Mouse (Mus musculus) forebrain, embryonic 13.5 days (tissue): ENCODE measurements around the gene Smu1. TPM values are rescaled to one million over a fixed set of nuclear protein-coding genes. Genes with fewer than 3 reads are reported as not detected.

Experiments used
- ATAC-seq: fragments of 200-750 bp; cut with Nextera tagmentation; 2 replicates; pipeline ENCODE4 v1.8.0; 2017
- H3K27ac ChIP-seq: fragments of 300-500 bp; sonication (generic); 2 replicates; pipeline ENCODE4 v1.5.1; 2015; ENCODE audit warnings: inconsistent platforms, mild to moderate bottlenecking, moderate library complexity
- H3K27me3 ChIP-seq: fragments of 300-500 bp; sonication (generic); 2 replicates; pipeline ENCODE4 v1.6.1; 2015; ENCODE audit warnings: mild to moderate bottlenecking, inconsistent platforms
- H3K36me3 ChIP-seq: fragments of 300-500 bp; sonication (generic); 2 replicates; pipeline ENCODE4 v1.6.1; 2015; ENCODE audit warnings: mild to moderate bottlenecking, inconsistent platforms; ENCODE audit not compliant: poor library complexity, severe bottlenecking
- H3K4me1 ChIP-seq: fragments of 300-500 bp; sonication (generic); 2 replicates; pipeline ENCODE4 v1.6.1; 2015; ENCODE audit warnings: inconsistent platforms
- H3K4me2 ChIP-seq: fragments of 300-500 bp; sonication (generic); 2 replicates; pipeline ENCODE4 v1.6.1; 2015; ENCODE audit warnings: inconsistent platforms, mild to moderate bottlenecking, moderate library complexity
- H3K4me3 ChIP-seq: fragments of 300-500 bp; sonication (generic); 2 replicates; pipeline ENCODE4 v1.5.1; 2015; ENCODE audit warnings: mild to moderate bottlenecking, inconsistent platforms
- H3K9ac ChIP-seq: fragments of 300-500 bp; sonication (generic); 2 replicates; pipeline ENCODE4 v1.6.1; 2015; ENCODE audit warnings: mild to moderate bottlenecking, inconsistent platforms
- H3K9me3 ChIP-seq: fragments of 300-500 bp; sonication (generic); replicated peaks from 2 replicates; pipeline ENCODE4 v1.6.1; 2016; ENCODE audit warnings: inconsistent platforms
- WGBS: fragments of 180-500 bp; shearing (Covaris S2); methylation state at CpG from one replicate; pipeline ENCODE4 v1.1.7; 2015; 5-methylcytosine and 5-hydroxymethylcytosine counted together
- polyA plus RNA-seq: library from polyadenylated mRNA; unstranded; fragments of >200 nt; fragmentation: Nextera tagmentation; extraction: Ambion mirVana; gene quantifications from 2 replicates; pipeline ENCODE4 v1.2.1, GENCODE M21; 2015

Gene Smu1
- polyA plus RNA-seq, 1 experiment from 2014 or later: 165 TPM

DNA sequence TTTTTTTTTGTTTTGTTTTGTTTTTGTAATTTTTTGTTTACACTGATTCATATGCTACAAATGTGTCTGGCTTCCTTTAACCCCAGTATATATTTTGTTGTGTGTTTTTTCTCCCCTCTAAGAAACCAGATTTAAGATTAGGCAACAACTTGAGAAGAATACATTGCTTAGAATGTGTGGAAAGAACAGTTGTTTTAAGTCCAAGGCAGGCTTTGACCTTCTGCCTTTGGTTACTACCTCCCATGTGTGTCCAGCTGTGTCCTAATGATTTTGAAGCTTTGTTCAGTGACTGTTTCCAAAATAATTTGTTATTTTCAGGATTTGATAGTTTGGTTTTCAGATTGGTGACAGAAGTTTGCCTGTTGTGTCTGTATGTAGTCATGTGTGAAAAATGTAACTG, 26.5 kb downstream of the Smu1 start:
- Histone ChIP-seq H3K4me3 (no peak overlapping the region), H3K9ac (no peak overlapping the region), H3K9me3 (no peaks in the 10 kb centered on the region), H3K4me2 (no peak overlapping the region), H3K36me3 (peaks cover 88% of the 10 kb centered on the region), H3K27me3 (no peaks in the 10 kb centered on the region), H3K4me1 (peaks cover 10% of the 10 kb centered on the region), H3K27ac (no peak overlapping the region)
- ATAC-seq: no peak

DNA sequence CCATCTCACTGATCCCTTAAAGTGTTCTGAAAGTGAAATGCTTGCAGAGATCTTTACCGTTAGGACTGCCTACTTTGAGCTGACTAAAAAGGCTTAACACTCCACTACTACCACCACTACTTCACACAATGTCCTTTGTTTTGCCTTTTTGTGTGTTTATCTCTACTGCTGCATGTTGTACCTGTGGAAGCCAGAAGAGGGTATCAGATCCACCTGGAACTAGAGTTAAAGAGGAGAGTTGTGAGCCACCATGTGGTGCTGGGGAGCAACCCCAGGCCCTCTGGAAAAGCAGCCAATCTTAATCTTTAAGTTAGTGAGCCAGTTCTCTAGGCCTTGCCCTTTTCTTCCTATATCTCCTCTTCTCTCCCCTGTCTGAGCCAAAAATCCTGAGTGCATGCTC, 30.5 kb downstream of the Smu1 start:
- Histone ChIP-seq H3K4me1 (peaks cover 39% of the 10 kb centered on the region), H3K4me3 (no peak overlapping the region), H3K4me2 (0 out of 2 replicates have a peak overlapping the region, but pooled peaks have one; percentile 4), H3K9me3 (no peaks in the 10 kb centered on the region), H3K9ac (no peak overlapping the region), H3K27ac (no peak overlapping the region), H3K27me3 (no peaks in the 10 kb centered on the region), H3K36me3 (peaks cover 75% of the 10 kb centered on the region)
- ATAC-seq: no peak
- WGBS: 90% methylated on average over 1 of the region's 1 CpGs

DNA sequence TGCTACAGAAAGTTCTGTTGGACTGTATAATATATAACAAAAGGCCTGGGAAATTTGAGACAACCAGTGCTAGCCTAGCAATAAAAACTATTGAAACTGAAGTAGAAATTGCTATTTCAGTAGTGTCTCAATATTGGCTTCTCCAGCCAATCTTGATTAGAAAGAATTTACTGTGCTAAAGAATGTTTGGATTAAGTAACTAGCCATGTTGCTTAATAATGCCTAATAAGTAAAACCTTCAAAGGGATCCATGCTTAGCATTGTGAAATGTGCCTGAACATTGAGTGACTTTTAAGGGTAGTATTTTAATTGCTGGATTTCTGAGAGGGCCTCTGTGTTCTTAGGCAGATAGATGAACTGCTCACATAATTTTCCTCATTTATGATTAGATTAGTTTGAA, 32.2 kb downstream of the Smu1 start:
- Histone ChIP-seq H3K9ac (no peak overlapping the region), H3K9me3 (no peaks in the 10 kb centered on the region), H3K4me1 (peaks cover 49% of the 10 kb centered on the region), H3K36me3 (peaks cover 60% of the 10 kb centered on the region), H3K4me3 (peak overlapping the region; percentile 87; the same call in 1 of the 2 replicates), H3K4me2 (peak overlapping the region; percentile 79), H3K27me3 (no peaks in the 10 kb centered on the region), H3K27ac (no peak overlapping the region)
- no peak for ATAC-seq

DNA sequence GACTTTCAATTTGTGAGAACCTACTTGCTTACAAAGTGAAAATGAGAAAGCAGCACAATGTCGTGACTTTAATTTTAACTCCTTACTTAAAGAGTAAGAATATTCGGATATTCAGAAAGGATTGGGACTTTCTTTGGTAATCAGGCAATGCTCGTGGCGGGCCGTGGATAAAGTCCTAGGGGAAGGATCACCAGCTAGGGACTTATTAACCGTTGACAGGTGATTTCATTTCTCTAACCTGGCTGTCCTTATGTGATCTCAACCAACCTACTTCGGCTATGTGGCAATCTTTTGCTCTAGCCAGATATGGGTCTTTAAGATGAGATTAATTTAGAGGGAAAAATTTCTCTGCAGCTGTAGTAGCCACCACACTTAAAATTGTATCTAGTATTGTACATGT, 32.6 kb downstream of the Smu1 start:
- H3K9me3 ChIP-seq: no peaks in the 10 kb centered on the region
- peaks cover 55% of the 10 kb centered on the region for H3K36me3 ChIP-seq
- H3K4me3 ChIP-seq: peak overlapping the region; percentile 87; the same call in 1 of the 2 replicates
- peak overlapping the region; percentile 98 for H3K9ac ChIP-seq
- peak overlapping the region; percentile 79 for H3K4me2 ChIP-seq
- no peak overlapping the region for H3K27ac ChIP-seq
- H3K4me1 ChIP-seq: peaks cover 49% of the 10 kb centered on the region
- ATAC-seq: no peak
- WGBS: 88% methylated on average over 7 of the region's 7 CpGs
- H3K27me3 ChIP-seq: no peaks in the 10 kb centered on the region

DNA sequence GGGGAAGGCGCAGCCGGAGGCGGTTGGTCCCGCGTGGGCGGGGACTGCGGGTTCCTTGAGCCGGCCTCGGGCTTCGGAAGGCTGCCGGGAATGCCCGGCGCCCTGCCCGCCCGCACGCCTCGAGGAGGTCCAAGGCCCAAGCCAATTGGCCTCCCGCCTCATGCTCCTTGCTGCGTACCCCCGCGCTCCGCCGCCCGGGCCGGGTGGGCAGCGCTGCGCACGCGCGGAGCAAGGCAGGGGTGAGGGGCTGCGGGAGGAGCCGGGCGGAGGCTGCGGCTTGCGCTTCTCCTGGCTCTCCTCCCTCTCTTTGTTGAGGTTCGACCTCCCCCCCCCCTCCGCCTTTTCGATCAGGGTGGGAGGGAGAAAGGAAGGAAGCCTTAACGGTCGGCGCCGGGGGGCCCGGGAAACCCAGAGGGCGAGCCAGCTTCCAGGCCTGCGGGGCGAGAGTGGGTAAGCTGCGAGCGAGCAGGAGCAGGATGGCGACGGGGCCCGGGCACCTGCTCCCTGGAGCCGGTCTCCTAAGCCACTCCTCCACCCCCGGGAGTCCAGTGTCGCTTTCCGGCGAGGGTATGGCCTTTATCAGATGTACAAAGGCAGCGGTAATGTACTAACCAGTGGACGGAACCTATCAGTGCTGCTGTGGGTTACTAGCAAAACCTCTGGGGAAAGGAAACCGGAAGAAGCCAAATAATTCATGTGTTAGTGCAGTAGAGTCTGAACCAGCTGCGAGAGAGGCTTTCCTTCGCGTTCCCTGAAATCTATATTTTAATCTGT, 34.8 kb downstream of the Smu1 start:
- 1% methylated on average over 41 of the region's 62 CpGs for WGBS
- peaks cover 35% of the 10 kb centered on the region for H3K36me3 ChIP-seq
- peaks cover 49% of the 10 kb centered on the region for H3K4me1 ChIP-seq
- no peaks in the 10 kb centered on the region for H3K27me3 ChIP-seq
- peak overlapping the region; percentile 87 for H3K4me3 ChIP-seq
- ATAC-seq: peak; percentile 93
- H3K9ac ChIP-seq: peak overlapping the region; percentile 98
- H3K27ac ChIP-seq: peak overlapping the region; percentile 100
- H3K9me3 ChIP-seq: no peaks in the 10 kb centered on the region
- H3K4me2 ChIP-seq: peak overlapping the region; percentile 79

DNA sequence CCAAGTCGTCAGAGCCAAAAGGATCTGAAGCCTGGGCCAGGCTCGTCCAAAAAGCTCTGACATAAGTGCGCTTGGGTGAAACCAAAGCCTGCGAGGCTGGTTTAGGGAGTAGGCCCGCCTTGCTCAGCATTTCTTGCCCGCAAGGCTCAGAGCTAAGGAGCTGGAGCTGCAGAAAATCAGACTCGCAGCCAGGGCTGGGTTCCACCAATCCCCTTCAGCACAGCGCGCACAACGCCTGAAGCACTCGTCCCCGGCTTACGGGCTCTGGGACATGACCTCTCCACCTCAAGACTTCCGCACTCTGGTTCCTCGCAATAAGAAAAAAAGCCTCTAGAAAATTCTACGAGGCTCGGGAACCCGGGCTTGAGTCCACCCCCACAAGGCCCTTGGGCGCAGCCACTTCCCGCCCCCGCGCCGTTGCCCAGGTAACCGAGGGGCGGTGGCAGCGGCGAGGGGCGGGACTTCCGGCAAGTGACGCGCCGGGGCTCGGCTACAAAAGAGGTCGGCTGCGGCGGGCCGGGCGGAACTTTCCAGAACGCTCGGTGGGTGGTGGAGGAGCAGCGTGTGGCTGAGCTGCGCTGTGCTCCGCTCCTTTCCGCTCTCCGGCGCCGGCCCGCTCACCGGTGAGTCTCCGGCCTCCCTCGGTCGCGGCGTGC, 35.6 kb downstream of the Smu1 start, which contains the start of gene Dnaja1:
Gene Dnaja1 (plus strand): TSS at position 140 of the 656 bp plus-strand sequence.
- Histone ChIP-seq H3K9me3 (no peaks in the 10 kb centered on the region), H3K27me3 (no peaks in the 10 kb centered on the region), H3K9ac (peak within 1 kb of the TSS; percentile 98), H3K4me3 (peak within 1 kb of the TSS; percentile 87), H3K36me3 (peaks cover 30% of the 10 kb centered on the region), H3K4me2 (peak within 1 kb of the TSS; percentile 79), H3K4me1 (peaks cover 45% of the 10 kb centered on the region), H3K27ac (peak within 1 kb of the TSS; percentile 100)
- ATAC-seq: peak; percentile 94
- under 1% methylated on average over 47 of the region's 54 CpGs for WGBS

DNA sequence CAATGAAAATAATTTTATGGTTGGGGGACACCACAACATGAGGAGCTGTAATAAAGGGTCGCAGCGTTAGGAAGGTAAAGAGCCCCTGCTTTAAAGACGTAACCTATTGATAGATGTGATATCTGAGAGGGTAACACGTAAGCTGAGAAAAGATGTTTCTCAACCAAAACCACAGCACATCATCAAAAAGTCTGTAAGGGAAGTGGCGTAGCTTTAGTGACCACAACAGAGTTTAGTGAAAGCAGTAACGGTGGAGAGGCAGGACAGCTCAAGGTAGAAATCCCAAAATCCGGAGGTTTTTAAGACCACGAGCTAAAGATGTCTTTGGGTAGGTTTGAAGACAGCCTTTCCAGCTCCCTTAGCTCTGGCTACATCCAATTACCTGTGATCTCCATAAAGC, 36.8 kb downstream of the Smu1 start:
- Histone ChIP-seq H3K4me3 (0 out of 2 replicates have a peak overlapping the region, but pooled peaks have one; percentile 6), H3K4me1 (peaks cover 36% of the 10 kb centered on the region), H3K27ac (no peak overlapping the region), H3K36me3 (peaks cover 18% of the 10 kb centered on the region), H3K4me2 (no peak overlapping the region), H3K27me3 (no peaks in the 10 kb centered on the region), H3K9ac (0 out of 2 replicates have a peak overlapping the region, but pooled peaks have one; percentile 12), H3K9me3 (no peaks in the 10 kb centered on the region)
- WGBS: 98% methylated on average over 8 of the region's 8 CpGs
- ATAC-seq: no peak

DNA sequence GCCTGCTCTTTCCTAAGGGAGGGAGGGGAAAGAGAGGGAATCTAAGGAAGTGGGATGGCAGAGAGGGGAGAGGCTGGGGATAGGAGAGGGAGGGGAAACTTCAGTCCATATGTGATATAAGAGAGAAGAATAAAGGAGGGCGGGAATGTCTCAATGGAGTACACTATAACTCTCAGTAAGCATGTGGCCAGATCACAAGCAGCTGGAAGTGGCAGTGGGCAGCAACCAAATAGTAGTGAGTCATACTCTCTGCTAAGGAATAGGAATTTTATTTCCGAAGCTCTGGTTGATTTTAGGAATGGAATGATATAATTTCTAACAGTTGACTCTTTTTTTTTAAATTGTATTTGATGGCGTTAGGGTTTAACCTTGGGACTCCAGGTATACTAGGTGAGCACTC, 40.6 kb downstream of the Smu1 start:
- no peaks in the 10 kb centered on the region for H3K27me3 ChIP-seq
- 91% methylated on average over 3 of the region's 3 CpGs for WGBS
- H3K9ac ChIP-seq: no peak overlapping the region
- H3K27ac ChIP-seq: no peak overlapping the region
- H3K9me3 ChIP-seq: no peaks in the 10 kb centered on the region
- peaks cover 10% of the 10 kb centered on the region for H3K4me1 ChIP-seq
- no peak overlapping the region for H3K4me3 ChIP-seq
- H3K36me3 ChIP-seq: no peaks in the 10 kb centered on the region
- ATAC-seq: no peak
- H3K4me2 ChIP-seq: no peak overlapping the region

DNA sequence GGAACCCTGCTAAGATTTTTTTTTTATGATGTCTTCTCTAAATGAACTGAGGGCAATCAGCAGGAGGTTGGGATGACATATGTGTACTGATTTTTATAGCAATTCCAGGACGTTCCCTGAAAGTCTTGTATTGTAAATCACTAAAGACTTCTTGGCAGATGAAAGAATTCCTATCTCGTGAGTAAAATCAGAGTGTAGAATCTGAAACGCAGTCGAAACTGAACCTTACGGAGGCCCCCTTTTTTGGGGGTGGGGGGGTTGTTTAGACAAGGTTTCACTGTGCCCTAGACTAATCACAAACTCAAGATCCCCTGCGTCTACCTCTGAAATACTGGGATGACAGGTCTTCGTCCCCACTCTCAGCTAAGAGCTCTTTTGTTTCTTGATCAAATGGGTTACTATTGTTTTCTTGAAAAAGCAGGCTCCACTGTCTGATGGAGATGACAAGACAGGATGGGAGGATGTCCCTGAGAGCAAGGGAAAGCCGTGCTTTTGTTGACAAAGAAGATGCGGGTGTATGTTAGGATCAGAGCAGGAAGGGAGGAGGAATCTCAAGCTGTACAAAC, 53.9 kb downstream of the Smu1 start:
- H3K36me3 ChIP-seq: no peaks in the 10 kb centered on the region
- peak overlapping the region; percentile 76 for H3K4me2 ChIP-seq
- peak overlapping the region; percentile 57 for H3K9ac ChIP-seq
- ATAC-seq: no peak
- 28% methylated on average over 9 of the region's 9 CpGs for WGBS
- H3K27me3 ChIP-seq: no peaks in the 10 kb centered on the region
- H3K4me3 ChIP-seq: peak overlapping the region; percentile 58
- H3K27ac ChIP-seq: peak overlapping the region; percentile 92
- H3K9me3 ChIP-seq: no peaks in the 10 kb centered on the region
- H3K4me1 ChIP-seq: peaks cover 31% of the 10 kb centered on the region

DNA sequence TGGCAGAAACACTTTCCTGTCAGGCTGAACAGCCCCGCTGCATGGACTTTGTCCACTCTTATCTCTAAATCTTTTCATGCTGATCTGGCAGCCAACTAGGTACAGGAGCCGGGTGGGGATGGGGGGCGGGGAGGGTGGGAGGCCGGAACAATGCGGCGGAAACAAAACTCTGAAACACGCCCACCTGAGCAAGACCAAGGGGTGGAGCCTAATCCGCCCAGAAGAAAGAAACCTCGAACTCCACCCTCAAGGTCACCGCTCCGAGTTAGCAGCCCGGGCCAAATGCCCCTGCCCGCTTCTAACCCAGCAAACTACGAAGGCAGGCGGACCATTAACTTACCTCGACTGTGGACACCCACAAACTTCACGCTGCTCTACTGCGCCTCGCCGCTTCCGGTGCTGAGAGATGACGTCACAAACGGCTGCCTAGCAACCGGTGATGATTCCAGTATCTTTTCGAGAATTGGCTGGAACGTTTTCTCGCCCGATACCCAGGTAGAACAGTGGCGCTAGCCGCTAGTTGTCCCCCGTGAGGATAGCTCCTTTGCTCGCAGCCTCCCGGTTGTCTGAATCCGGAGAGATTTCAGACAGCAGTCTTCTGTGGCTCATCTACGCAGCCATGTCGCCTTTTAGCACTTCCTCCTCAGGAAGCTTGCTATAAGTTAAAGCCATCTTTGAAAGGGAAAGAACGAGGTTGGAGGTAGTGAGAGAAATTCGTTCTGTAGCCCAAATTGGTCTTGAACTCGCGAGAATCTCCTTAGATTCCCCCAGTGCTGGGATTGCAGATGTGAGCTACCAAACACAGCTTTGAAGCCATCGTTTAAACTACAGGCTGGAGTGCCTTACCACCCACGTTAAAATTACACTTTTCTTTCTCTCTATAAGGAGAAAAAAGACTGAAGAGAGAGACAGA, 54.7 kb downstream of the Smu1 start, which contains the start of gene Aptx:
Gene Aptx (minus strand): TSS at position 398 of the 913 bp plus-strand sequence.
- Histone ChIP-seq H3K27ac (peak within 1 kb of the TSS; percentile 92), H3K9me3 (no peaks in the 10 kb centered on the region), H3K27me3 (no peaks in the 10 kb centered on the region), H3K4me1 (peaks cover 31% of the 10 kb centered on the region), H3K9ac (peak within 1 kb of the TSS; percentile 73), H3K4me2 (peak within 1 kb of the TSS; percentile 76), H3K4me3 (peak within 1 kb of the TSS; percentile 58), H3K36me3 (no peaks in the 10 kb centered on the region)
- WGBS: under 1% methylated on average over 42 of the region's 42 CpGs
- ATAC-seq: peak; percentile 97

DNA sequence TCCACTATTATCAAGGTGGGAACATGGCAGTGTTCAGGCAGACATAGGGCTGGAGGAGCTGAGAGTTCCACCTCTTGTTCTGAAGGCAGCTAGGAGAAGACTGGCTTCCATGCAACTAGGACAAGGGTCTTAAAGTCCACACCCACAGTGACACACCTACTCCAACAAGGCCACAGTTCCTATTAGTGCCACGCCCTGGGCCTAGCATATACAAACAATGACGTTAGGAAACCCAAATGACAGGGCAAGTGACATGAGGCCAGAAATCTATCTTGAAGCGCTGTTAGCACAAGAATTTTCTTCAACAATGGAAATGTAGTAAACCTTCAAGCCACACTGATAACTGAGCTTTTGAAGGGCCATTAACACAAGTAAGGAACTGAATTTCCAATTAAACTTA, 55.9 kb downstream of the Smu1 start:
- no peaks in the 10 kb centered on the region for H3K27me3 ChIP-seq
- H3K36me3 ChIP-seq: 0 out of 2 replicates have a peak, but pooled peaks cover 4% of the 10 kb centered on the region
- peaks cover 31% of the 10 kb centered on the region for H3K4me1 ChIP-seq
- H3K4me2 ChIP-seq: peak overlapping the region; percentile 76
- WGBS: 92% methylated on average over 3 of the region's 3 CpGs
- no peak overlapping the region for H3K27ac ChIP-seq
- H3K9me3 ChIP-seq: no peaks in the 10 kb centered on the region
- ATAC-seq: no peak
- peak overlapping the region; percentile 73 for H3K9ac ChIP-seq
- peak overlapping the region; percentile 58 for H3K4me3 ChIP-seq
